In the genomic region with DNA sequence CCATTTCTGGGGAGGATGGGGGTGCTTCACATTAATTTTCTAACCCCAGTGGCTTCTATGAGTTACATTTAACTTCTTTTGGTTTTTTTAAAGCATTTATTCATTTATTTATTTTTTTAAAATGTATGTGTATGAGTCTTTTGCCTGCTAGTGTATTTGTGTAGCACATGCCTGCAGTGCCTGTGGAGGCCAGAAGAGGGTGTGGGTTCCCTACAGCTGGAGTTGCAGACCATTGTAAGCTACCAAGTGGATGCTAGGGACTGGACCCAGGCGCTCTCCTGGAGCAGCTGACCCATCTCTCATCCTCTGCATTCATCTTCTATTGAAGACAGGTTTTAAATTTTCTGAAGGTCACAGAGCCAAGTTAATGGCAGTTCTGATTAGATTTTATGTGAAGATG, we compare ENCODE assay signal across 13 mouse cellular contexts. TPM values are rescaled to one million over a fixed set of nuclear protein-coding genes. Genes with fewer than 3 reads are reported as not detected.
DNase-seq lines count a peak whose midpoint lies in the region; ATAC-seq and TF ChIP-seq lines count a peak whose summit lies in the region.
"Had no signal": no experiment of that assay in that cellular context is flagged by ENCODE, and none has a peak within 500 bp of the region (broad histone marks: within the 10 kb centered on the region; RNA-seq: fewer than 3 reads in every experiment).

No protein-coding gene starts in this region.

- no peak overlapping the region for H3K4me3 ChIP-seq in forebrain, postnatal 0 days (ENCODE audit: low read depth, low read length)
- H3K4me3 ChIP-seq in forebrain, embryonic 15.5 days = no peak overlapping the region
- H3K4me3 ChIP-seq in liver, embryonic 14.5 days (ENCODE audit: insufficient read depth in 1 of 2, low read depth in 2 of 2, low read length in 2 of 2) = no peak overlapping the region
- H3K4me3 ChIP-seq in liver, embryonic 12.5 days = no peak overlapping the region
- peak overlapping the region; percentile 11; the same call in 1 of the 2 replicates for H3K4me3 ChIP-seq in E14TG2a.4 (replicated peaks; ENCODE audit: low read length)
- no peak overlapping the region for H3K4me3 ChIP-seq in embryonic facial prominence, embryonic 10.5 days
- H3K4me3 ChIP-seq in forebrain, embryonic 13.5 days = no peak overlapping the region
- H3K4me3 ChIP-seq: heart, embryonic 10.5 days; hindbrain, embryonic 10.5 days; megakaryocyte, embryonic 14.5 days had no signal

- no peak for DNase-seq in forebrain, postnatal 0 days
- DNase-seq in liver, embryonic 14.5 days (ENCODE audit: low read depth in 3 of 3, low spot score in 3 of 3) = no peak
- DNase-seq in embryonic facial prominence, embryonic 10.5 days (ENCODE audit: low spot score) = peak; percentile 15
- DNase-seq in embryo, embryonic 11 days = no peak
- DNase-seq: kidney, postnatal 10 days; spleen, adult 18-20 months had no signal

- H3K4me1 ChIP-seq in forebrain, postnatal 0 days (ENCODE audit: insufficient read depth) = no peaks in the 10 kb centered on the region
- H3K4me1 ChIP-seq in forebrain, embryonic 15.5 days = no peaks in the 10 kb centered on the region
- H3K4me1 ChIP-seq in liver, embryonic 14.5 days (replicated peaks; ENCODE audit: control insufficient read depth in 2 of 2, insufficient read depth in 2 of 2, low read length in 1 of 2) = no peaks in the 10 kb centered on the region
- H3K4me1 ChIP-seq in liver, embryonic 12.5 days = no peaks in the 10 kb centered on the region
- peaks cover 52% of the 10 kb centered on the region for H3K4me1 ChIP-seq in E14TG2a.4 (replicated peaks; ENCODE audit: low read depth, low read length)
- H3K4me1 ChIP-seq in embryonic facial prominence, embryonic 10.5 days = no peaks in the 10 kb centered on the region
- no peaks in the 10 kb centered on the region for H3K4me1 ChIP-seq in forebrain, embryonic 13.5 days
- H3K4me1 ChIP-seq: heart, embryonic 10.5 days; hindbrain, embryonic 10.5 days; megakaryocyte, embryonic 14.5 days had no signal

- 92% methylated on average over 1 of the region's 1 CpGs for WGBS in forebrain, postnatal 0 days
- 92% methylated on average over 1 of the region's 1 CpGs for WGBS in forebrain, embryonic 15.5 days
- 83% methylated on average over 1 of the region's 1 CpGs for WGBS in liver, embryonic 14.5 days (ENCODE audit: insufficient replicate concordance)
- WGBS in liver, embryonic 12.5 days (ENCODE audit: insufficient replicate concordance) = 93% methylated on average over 1 of the region's 1 CpGs
- 81% methylated on average over 1 of the region's 1 CpGs for WGBS in embryonic facial prominence, embryonic 10.5 days
- 93% methylated on average over 1 of the region's 1 CpGs for WGBS in forebrain, embryonic 13.5 days

- no peak overlapping the region for H3K9ac ChIP-seq in forebrain, postnatal 0 days
- H3K9ac ChIP-seq in forebrain, embryonic 15.5 days (replicated peaks) = no peak overlapping the region
- no peak overlapping the region for H3K9ac ChIP-seq in liver, embryonic 14.5 days (replicated peaks)
- no peak overlapping the region for H3K9ac ChIP-seq in liver, embryonic 12.5 days
- no peak overlapping the region for H3K9ac ChIP-seq in forebrain, embryonic 13.5 days

- TF ChIP-seq CTCF in forebrain, postnatal 0 days (IDR thresholded peaks at IDR 0.05; ENCODE audit: low read depth) = peak; percentile 46
- TF ChIP-seq CTCF in liver, embryonic 14.5 days (IDR thresholded peaks at IDR 0.05; ENCODE audit: low read depth) = peak; percentile 53
- peak; percentile 81 for TF ChIP-seq CTCF in E14TG2a.4 (conservative IDR thresholded peaks at IDR 0.05; ENCODE audit: low read length)

- H3K36me3 ChIP-seq in forebrain, postnatal 0 days (ENCODE audit: insufficient read depth) = peaks cover 51% of the 10 kb centered on the region
- H3K36me3 ChIP-seq in forebrain, embryonic 15.5 days = peaks cover 45% of the 10 kb centered on the region; the same call in 1 of the 2 replicates
- H3K36me3 ChIP-seq in liver, embryonic 14.5 days (replicated peaks; ENCODE audit: control insufficient read depth, insufficient read depth, low read depth) = peaks cover 18% of the 10 kb centered on the region
- H3K36me3 ChIP-seq in liver, embryonic 12.5 days = peaks cover 94% of the 10 kb centered on the region
- peaks cover 94% of the 10 kb centered on the region for H3K36me3 ChIP-seq in E14TG2a.4 (ENCODE audit: insufficient read depth, low read length)
- peaks cover 94% of the 10 kb centered on the region for H3K36me3 ChIP-seq in embryonic facial prominence, embryonic 10.5 days (replicated peaks)
- peaks cover 73% of the 10 kb centered on the region for H3K36me3 ChIP-seq in forebrain, embryonic 13.5 days (ENCODE audit: poor library complexity, severe bottlenecking)

- no peak for ATAC-seq in forebrain, postnatal 0 days
- no peak for ATAC-seq in forebrain, embryonic 15.5 days (replicated peaks)
- ATAC-seq in liver, embryonic 14.5 days (ENCODE audit: insufficient read depth) = no peak
- no peak for ATAC-seq in liver, embryonic 12.5 days
- ATAC-seq in forebrain, embryonic 13.5 days = no peak

- H3K9me3 ChIP-seq in forebrain, postnatal 0 days (ENCODE audit: low read length) = no peaks in the 10 kb centered on the region
- H3K9me3 ChIP-seq in forebrain, embryonic 15.5 days = no peaks in the 10 kb centered on the region
- H3K9me3 ChIP-seq in liver, embryonic 14.5 days (ENCODE audit: control insufficient read depth, low read length) = no peaks in the 10 kb centered on the region
- H3K9me3 ChIP-seq in liver, embryonic 12.5 days (replicated peaks) = no peaks in the 10 kb centered on the region
- no peaks in the 10 kb centered on the region for H3K9me3 ChIP-seq in E14TG2a.4 (ENCODE audit: low read length)
- no peaks in the 10 kb centered on the region for H3K9me3 ChIP-seq in embryonic facial prominence, embryonic 10.5 days
- no peaks in the 10 kb centered on the region for H3K9me3 ChIP-seq in forebrain, embryonic 13.5 days (replicated peaks)
- H3K9me3 ChIP-seq: heart, embryonic 10.5 days; hindbrain, embryonic 10.5 days; megakaryocyte, embryonic 14.5 days had no signal

- H3K4me2 ChIP-seq in forebrain, postnatal 0 days (ENCODE audit: low read depth) = no peak overlapping the region
- no peak overlapping the region for H3K4me2 ChIP-seq in forebrain, embryonic 15.5 days (replicated peaks)
- no peak overlapping the region for H3K4me2 ChIP-seq in liver, embryonic 14.5 days (ENCODE audit: low read depth)
- H3K4me2 ChIP-seq in liver, embryonic 12.5 days = no peak overlapping the region
- no peak overlapping the region for H3K4me2 ChIP-seq in forebrain, embryonic 13.5 days

- no peaks in the 10 kb centered on the region for H3K27me3 ChIP-seq in forebrain, postnatal 0 days (ENCODE audit: insufficient read depth, low read length)
- no peaks in the 10 kb centered on the region for H3K27me3 ChIP-seq in forebrain, embryonic 15.5 days
- no peaks in the 10 kb centered on the region for H3K27me3 ChIP-seq in liver, embryonic 14.5 days (ENCODE audit: control insufficient read depth, insufficient read depth, low read length)
- no peaks in the 10 kb centered on the region for H3K27me3 ChIP-seq in liver, embryonic 12.5 days (replicated peaks)
- no peaks in the 10 kb centered on the region for H3K27me3 ChIP-seq in E14TG2a.4 (ENCODE audit: insufficient read depth, low read length)
- no peaks in the 10 kb centered on the region for H3K27me3 ChIP-seq in embryonic facial prominence, embryonic 10.5 days (replicated peaks; ENCODE audit: low read depth, poor library complexity, severe bottlenecking)
- no peaks in the 10 kb centered on the region for H3K27me3 ChIP-seq in forebrain, embryonic 13.5 days
- H3K27me3 ChIP-seq: megakaryocyte, embryonic 14.5 days had no signal

- no peak overlapping the region for H3K27ac ChIP-seq in forebrain, postnatal 0 days (ENCODE audit: low read depth, low read length)
- no peak overlapping the region for H3K27ac ChIP-seq in forebrain, embryonic 15.5 days (replicated peaks)
- no peak overlapping the region for H3K27ac ChIP-seq in liver, embryonic 14.5 days
- no peak overlapping the region for H3K27ac ChIP-seq in liver, embryonic 12.5 days
- H3K27ac ChIP-seq in embryonic facial prominence, embryonic 10.5 days (replicated peaks) = no peak overlapping the region
- H3K27ac ChIP-seq in forebrain, embryonic 13.5 days = no peak overlapping the region
- H3K27ac ChIP-seq: heart, embryonic 10.5 days; hindbrain, embryonic 10.5 days had no signal

- no peak for TF ChIP-seq EP300 in liver, embryonic 14.5 days (IDR thresholded peaks at IDR 0.05; ENCODE audit: low read depth)

RNA-seq across cellular contexts. Expression of a gene that starts 16.9 kb away (rescaled TPM):
- total RNA-seq in forebrain, postnatal 0 days (2014; rRNA removed) = 18.0 and 19.8 TPM in 2 replicates
- polyA plus RNA-seq in forebrain, postnatal 0 days (2015; fragmentation: Nextera tagmentation; extraction: Ambion mirVana) = 17.8 and 18.5 TPM in 2 replicates
- polyA plus RNA-seq in forebrain, embryonic 15.5 days (2015; fragmentation: Nextera tagmentation; extraction: Ambion mirVana) = 24.8 and 27.1 TPM in 2 replicates
- polyA plus RNA-seq in liver, embryonic 14.5 days (2012; rRNA removed) = 5.1 and 6.8 TPM in 2 replicates
- polyA plus RNA-seq in liver, embryonic 14.5 days (2014; fragmentation: Nextera tagmentation; extraction: Ambion mirVana) = 12.1 and 13.5 TPM in 2 replicates
- polyA plus RNA-seq in liver, embryonic 12.5 days (2016; fragmentation: Nextera tagmentation; extraction: Ambion mirVana) = 21.2 and 21.6 TPM in 2 replicates
- 32.8 and 33.2 TPM in 2 replicates for polyA plus RNA-seq in embryonic facial prominence, embryonic 10.5 days (2016; fragmentation: Nextera tagmentation; extraction: Ambion mirVana)
- 24.4 and 27.1 TPM in 2 replicates for polyA plus RNA-seq in forebrain, embryonic 13.5 days (2015; fragmentation: Nextera tagmentation; extraction: Ambion mirVana)

RNA-seq across cellular contexts. Expression of a gene that starts 17.0 kb away (rescaled TPM):
- total RNA-seq in forebrain, postnatal 0 days (2014; rRNA removed) = 27.2 and 27.8 TPM in 2 replicates
- polyA plus RNA-seq in forebrain, postnatal 0 days (2015; fragmentation: Nextera tagmentation; extraction: Ambion mirVana) = 43.7 and 45.2 TPM in 2 replicates
- polyA plus RNA-seq in forebrain, embryonic 15.5 days (2015; fragmentation: Nextera tagmentation; extraction: Ambion mirVana) = 60.0 and 64.3 TPM in 2 replicates
- 17.9 and 35.8 TPM in 2 replicates for polyA plus RNA-seq in liver, embryonic 14.5 days (2012; rRNA removed)
- polyA plus RNA-seq in liver, embryonic 14.5 days (2014; fragmentation: Nextera tagmentation; extraction: Ambion mirVana) = 38.1 and 40.1 TPM in 2 replicates
- 64.5 and 68.1 TPM in 2 replicates for polyA plus RNA-seq in liver, embryonic 12.5 days (2016; fragmentation: Nextera tagmentation; extraction: Ambion mirVana)
- 69.9 and 75.6 TPM in 2 replicates for polyA plus RNA-seq in embryonic facial prominence, embryonic 10.5 days (2016; fragmentation: Nextera tagmentation; extraction: Ambion mirVana)
- polyA plus RNA-seq in forebrain, embryonic 13.5 days (2015; fragmentation: Nextera tagmentation; extraction: Ambion mirVana) = 65.4 and 67.7 TPM in 2 replicates

RNA-seq across cellular contexts. Expression of a gene that starts 55.5 kb away (rescaled TPM):
- total RNA-seq in forebrain, postnatal 0 days (2014; rRNA removed) = 29.8 and 45.8 TPM in 2 replicates
- 20.6 and 29.1 TPM in 2 replicates for polyA plus RNA-seq in forebrain, postnatal 0 days (2015; fragmentation: Nextera tagmentation; extraction: Ambion mirVana)
- polyA plus RNA-seq in forebrain, embryonic 15.5 days (2015; fragmentation: Nextera tagmentation; extraction: Ambion mirVana) = 23.0 and 24.1 TPM in 2 replicates
- polyA plus RNA-seq in liver, embryonic 14.5 days (2012; rRNA removed) = 12.5 and 14.1 TPM in 2 replicates
- 25.4 and 26.6 TPM in 2 replicates for polyA plus RNA-seq in liver, embryonic 14.5 days (2014; fragmentation: Nextera tagmentation; extraction: Ambion mirVana)
- polyA plus RNA-seq in liver, embryonic 12.5 days (2016; fragmentation: Nextera tagmentation; extraction: Ambion mirVana) = 45.4 and 46.4 TPM in 2 replicates
- polyA plus RNA-seq in embryonic facial prominence, embryonic 10.5 days (2016; fragmentation: Nextera tagmentation; extraction: Ambion mirVana) = 37.7 and 39.1 TPM in 2 replicates
- 21.8 and 22.3 TPM in 2 replicates for polyA plus RNA-seq in forebrain, embryonic 13.5 days (2015; fragmentation: Nextera tagmentation; extraction: Ambion mirVana)
